Mouse (Mus musculus): Measurements from ENCODE around the gene Ctsll3. TPM values are rescaled to one million over a fixed set of nuclear protein-coding genes. Genes with fewer than 3 reads are reported as not detected.

Ctsll3 gene
- total RNA-seq, 2 experiments from 2014 or later = not detected

Other genes with a start within 250 kb of the Ctsll3 start
- 10 to 100 TPM; 25.1 to 29.6 TPM for gene Dapk1, start 200.9 kb downstream of the Ctsll3 start, total RNA-seq (2021)
- not detected for gene BC051665, start 16.5 kb downstream of the Ctsll3 start, total RNA-seq (2021)
- gene 4930486L24Rik, start 61.6 kb upstream of the Ctsll3 start, total RNA-seq (2021) = under 1 TPM in 1 of 2 experiments, not detected in 1; 0.47 TPM
- under 1 TPM in 1 of 2 experiments, not detected in 1; 0.26 TPM for gene Gm49392, start 94.0 kb upstream of the Ctsll3 start, total RNA-seq (2021)
- 1 to 10 TPM; 3.1 to 3.5 TPM for gene Ctla2b, start 94.6 kb upstream of the Ctsll3 start, total RNA-seq (2021)
- gene Tpbpb, start 102.0 kb upstream of the Ctsll3 start, total RNA-seq (2021) = not detected
- not detected for gene Gm49393, start 132.7 kb upstream of the Ctsll3 start, total RNA-seq (2021)
- not detected for gene Gm49391, start 133.7 kb upstream of the Ctsll3 start, total RNA-seq (2021)
- 10 to 100 TPM; 27.1 to 27.2 TPM for gene Ctla2a, start 133.8 kb upstream of the Ctsll3 start, total RNA-seq (2021)
- not detected for gene Tpbpa, start 139.1 kb upstream of the Ctsll3 start, total RNA-seq (2021)
- gene Ctsj, start 203.1 kb upstream of the Ctsll3 start, total RNA-seq (2021) = not detected
- gene Ctsq, start 237.8 kb upstream of the Ctsll3 start, total RNA-seq (2021) = not detected